Mouse (Mus musculus) spleen, adult 2 months (tissue): ENCODE data around the gene Hcfc1. TPM values are rescaled to one million over a fixed set of nuclear protein-coding genes. Genes with fewer than 3 reads are reported as not detected.

Source experiments
- DNase-seq, 2 experiments: peaks; one replicate each; pipeline versions ENCODE4 v3.0.0 to v3.0.0-alpha.2; 2012 to 2021; ENCODE audit warnings: low spot score in 2 of 2, low read depth in 1 of 2
- H3K27ac ChIP-seq: fragments of 200-500 bp; 2 replicates; pipeline ENCODE4 v1.5.1; 2012; ENCODE audit warnings: low read length, inconsistent platforms; ENCODE audit not compliant: insufficient read depth
- H3K27me3 ChIP-seq: fragments of 200-500 bp; 2 replicates; pipeline ENCODE4 v1.6.1; 2012; ENCODE audit warnings: mild to moderate bottlenecking, moderate library complexity, low read length, inconsistent platforms; ENCODE audit not compliant: control insufficient read depth, insufficient read depth
- H3K36me3 ChIP-seq: fragments of 200-500 bp; 2 replicates; pipeline ENCODE4 v1.6.1; 2012; ENCODE audit warnings: mild to moderate bottlenecking, low read length, inconsistent platforms; ENCODE audit not compliant: control insufficient read depth, insufficient read depth
- H3K4me1 ChIP-seq: fragments of 200-500 bp; 2 replicates; pipeline ENCODE4 v1.6.1; 2011; ENCODE audit warnings: inconsistent platforms; ENCODE audit not compliant: control insufficient read depth, insufficient read depth, insufficient read length
- H3K4me3 ChIP-seq: fragments of 200-500 bp; 2 replicates; pipeline ENCODE4 v1.5.1; 2011; ENCODE audit warnings: mild to moderate bottlenecking, inconsistent platforms; ENCODE audit not compliant: insufficient read depth, insufficient read length; ENCODE audit errors: extremely low read depth
- CTCF ChIP-seq: fragments of 200-500 bp; IDR thresholded peaks from 2 replicates; pipeline ENCODE4 v1.5.1; 2011; ENCODE audit warnings: mild to moderate bottlenecking, inconsistent platforms; ENCODE audit not compliant: insufficient read depth, insufficient read length, insufficient replicate concordance; ENCODE audit errors: extremely low read depth
- POLR2A ChIP-seq: fragments of 200-500 bp; IDR thresholded peaks from 2 replicates; pipeline ENCODE4 v1.6.1; 2011; ENCODE audit warnings: low read depth, low read length, inconsistent platforms
- WGBS: fragments of 180-500 bp; shearing (Covaris S2); methylation state at CpG from one replicate; pipeline ENCODE4 v1.1.7; 2018; 5-methylcytosine and 5-hydroxymethylcytosine counted together
- polyA plus RNA-seq: library from polyadenylated mRNA; depleted of rRNA; stranded (reverse); fragments of >200 nt; gene quantifications from 2 replicates; pipeline ENCODE4 v1.2.3, GENCODE M21; 2012; rRNA removed

The Hcfc1 gene
- polyA plus RNA-seq, 1 experiment = 71.1 TPM

GRCm38 (mm10) chrX:73910451-73910850, 55.7 kb downstream of the Hcfc1 start:
- no peak for DNase-seq
- Histone ChIP-seq H3K27ac (peak overlapping the region; percentile 94), H3K4me1 (peaks cover 18% of the 10 kb centered on the region; the same call in 1 of the 2 replicates), H3K27me3 (no peaks in the 10 kb centered on the region), H3K36me3 (peaks cover 8% of the 10 kb centered on the region), H3K4me3 (peak overlapping the region; percentile 68)
- TF ChIP-seq POLR2A (no peak), CTCF (no peak)

DNA sequence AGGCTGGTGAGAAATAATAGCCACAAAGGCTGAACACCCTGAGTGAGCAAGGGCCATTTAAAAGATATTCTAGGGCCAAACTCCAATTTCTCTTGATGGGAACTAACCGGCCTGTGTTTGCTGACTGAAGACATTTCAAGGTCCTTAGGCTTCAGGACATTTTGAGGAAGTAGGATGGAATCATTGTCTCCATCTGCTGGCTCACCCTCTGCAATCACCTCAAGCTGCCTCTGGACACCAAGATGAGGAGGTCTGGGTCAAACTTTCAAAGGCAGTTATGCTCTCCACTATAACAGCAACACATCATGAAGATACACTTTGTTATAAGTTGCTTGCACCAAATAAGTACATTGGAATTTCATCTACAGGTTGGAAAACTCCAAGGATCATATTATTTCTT, 56.1 kb downstream of the Hcfc1 start:
- peak overlapping the region; percentile 5; the same call in 1 of the 2 replicates for H3K27ac ChIP-seq
- peaks cover 18% of the 10 kb centered on the region; the same call in 1 of the 2 replicates for H3K4me1 ChIP-seq
- 41% methylated on average over 1 of the region's 1 CpGs for WGBS
- peaks cover 11% of the 10 kb centered on the region for H3K36me3 ChIP-seq
- TF ChIP-seq CTCF (no peak), POLR2A (no peak)
- H3K4me3 ChIP-seq = peak overlapping the region; percentile 68
- no peaks in the 10 kb centered on the region for H3K27me3 ChIP-seq
- no peak for DNase-seq

- H3K4me3 ChIP-seq = no peak overlapping the region
- no peak overlapping the region for H3K27ac ChIP-seq
- DNase-seq = no peak
- WGBS = 75% methylated on average over 3 of the region's 3 CpGs
- peaks cover 17% of the 10 kb centered on the region for H3K36me3 ChIP-seq
- H3K4me1 ChIP-seq = no peaks in the 10 kb centered on the region
- TF ChIP-seq POLR2A (no peak), CTCF (no peak)
- H3K27me3 ChIP-seq = no peaks in the 10 kb centered on the region
Observed at GRCm38 (mm10) chrX:73897959-73898358, 68.2 kb downstream of the Hcfc1 start.

DNA sequence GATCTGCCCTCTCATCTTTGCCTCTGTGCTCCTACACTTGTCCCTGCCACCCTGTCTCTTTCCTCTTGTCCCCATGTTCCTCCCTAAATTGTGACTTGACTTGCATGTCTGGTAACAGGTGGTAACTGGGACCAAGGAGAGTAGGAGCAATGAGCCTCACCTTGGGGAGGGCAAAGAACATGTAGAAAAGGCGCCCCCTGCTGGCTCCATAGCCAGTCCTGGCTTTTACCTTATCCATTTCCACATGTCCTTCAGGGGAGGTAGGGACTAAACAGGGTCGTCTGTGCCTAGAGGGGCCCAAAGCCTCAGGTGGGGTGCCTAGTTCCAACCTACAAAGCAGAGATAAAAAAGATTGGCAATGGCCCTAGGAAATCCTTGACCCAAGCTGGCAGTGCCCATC, 70.4 kb downstream of the Hcfc1 start, which contains the start of gene L1cam:
L1cam (minus strand) TSS at position 387 of the 400 bp plus-strand sequence.
- H3K4me3 ChIP-seq = no peak within 1 kb of the TSS
- peaks cover 19% of the 10 kb centered on the region for H3K36me3 ChIP-seq
- no peaks in the 10 kb centered on the region for H3K27me3 ChIP-seq
- 48% methylated on average over 2 of the region's 2 CpGs for WGBS
- peak in 1 of 2 experiments; percentile 36 for DNase-seq
- no peaks in the 10 kb centered on the region for H3K4me1 ChIP-seq
- no peak within 1 kb of the TSS for H3K27ac ChIP-seq
- TF ChIP-seq POLR2A = no peak
- peak; percentile 7; the same call in 1 of the 2 replicates for TF ChIP-seq CTCF

DNA sequence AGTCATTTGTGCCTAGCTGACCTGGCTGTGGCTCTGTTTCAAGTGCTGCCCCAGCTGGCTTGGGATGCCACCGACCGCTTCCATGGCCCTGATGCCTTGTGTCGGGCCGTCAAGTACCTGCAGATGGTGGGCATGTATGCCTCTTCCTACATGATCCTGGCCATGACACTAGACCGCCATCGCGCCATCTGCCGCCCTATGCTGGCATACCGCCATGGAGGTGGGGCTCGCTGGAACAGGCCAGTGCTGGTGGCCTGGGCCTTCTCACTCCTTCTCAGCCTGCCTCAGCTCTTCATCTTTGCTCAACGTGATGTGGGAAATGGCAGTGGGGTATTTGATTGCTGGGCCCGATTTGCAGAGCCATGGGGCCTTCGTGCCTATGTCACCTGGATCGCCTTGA, 73.3 kb downstream of the Hcfc1 start:
- no peak overlapping the region for H3K27ac ChIP-seq
- peaks cover 12% of the 10 kb centered on the region; the same call in 1 of the 2 replicates for H3K36me3 ChIP-seq
- DNase-seq = no peak
- WGBS = 92% methylated on average over 14 of the region's 14 CpGs
- H3K4me1 ChIP-seq = no peaks in the 10 kb centered on the region
- H3K4me3 ChIP-seq = no peak overlapping the region
- H3K27me3 ChIP-seq = no peaks in the 10 kb centered on the region
- no peak for TF ChIP-seq POLR2A

Other genes starting within 250 kb of the Hcfc1 start
- gene Abcd1, start 249.8 kb downstream of the Hcfc1 start, polyA plus RNA-seq = 45.8 and 51.7 TPM in 2 replicates
- 0.62 and 1.2 TPM in 2 replicates for gene Plxnb3, start 209.3 kb downstream of the Hcfc1 start, polyA plus RNA-seq
- 109 and 119 TPM in 2 replicates for gene Srpk3, start 192.0 kb downstream of the Hcfc1 start, polyA plus RNA-seq
- gene Idh3g, start 179.5 kb downstream of the Hcfc1 start, polyA plus RNA-seq = 170 TPM in 2 replicates
- gene Ssr4, start 179.3 kb downstream of the Hcfc1 start, polyA plus RNA-seq = 138 and 141 TPM in 2 replicates
- gene Pdzd4, start 141.4 kb downstream of the Hcfc1 start, polyA plus RNA-seq = 2.4 TPM in 2 replicates
- 0.05 and 0.07 TPM in 2 replicates for gene Avpr2, start 74.3 kb downstream of the Hcfc1 start, polyA plus RNA-seq
- gene L1cam, start 70.3 kb downstream of the Hcfc1 start, polyA plus RNA-seq = 4.4 and 5.5 TPM in 2 replicates
- 289 and 344 TPM in 2 replicates for gene Arhgap4, start 44.5 kb downstream of the Hcfc1 start, polyA plus RNA-seq
- gene Naa10, start 44.4 kb downstream of the Hcfc1 start, polyA plus RNA-seq = 36.8 and 42.8 TPM in 2 replicates
- 13.3 and 17.9 TPM in 2 replicates for gene Renbp, start 35.5 kb downstream of the Hcfc1 start, polyA plus RNA-seq
- 159 and 239 TPM in 2 replicates for gene Irak1, start 57.6 kb upstream of the Hcfc1 start, polyA plus RNA-seq
- gene Opn1mw, start 161.1 kb upstream of the Hcfc1 start, polyA plus RNA-seq = not detected in 2 replicates
- gene Mecp2, start 169.0 kb upstream of the Hcfc1 start, polyA plus RNA-seq = 5.5 and 6.1 TPM in 2 replicates
- not detected in 2 replicates for gene Tex28, start 201.5 kb upstream of the Hcfc1 start, polyA plus RNA-seq
- gene Tktl1, start 210.9 kb upstream of the Hcfc1 start, polyA plus RNA-seq = 0.07 and 0.11 TPM in 2 replicates